Mouse (Mus musculus) left cerebral cortex, adult 18-20 months (tissue): ENCODE measurements around the gene Gm17654. TPM values are rescaled to one million over a fixed set of nuclear protein-coding genes. Genes with fewer than 3 reads are reported as not detected.
"Not testable (repeated sequence)": the region's sequence is repeated elsewhere in the genome, so short reads cannot be mapped to it uniquely, and the experiment has no call there.

Experiments
- DNase-seq, 2 experiments: peaks; one replicate each; pipeline ENCODE4 v3.0.0; 2021 to 2022; ENCODE audit warnings: low spot score in 2 of 2, mixed read lengths in 1 of 2
- long read RNA-seq, 2 experiments: library from polyadenylated mRNA; stranded (forward); transcript quantifications; one replicate each; pipeline ENCODE4 v2.0.0; 2021
- total RNA-seq, 2 experiments: library from RNA; stranded (reverse); gene quantifications; 2 replicates each; pipeline ENCODE4 v1.2.3; 2021

Gm17654 gene
- total RNA-seq = not detected
- long read RNA-seq, experiment 1 = 0 reads
- long read RNA-seq, experiment 2 = 0 reads

DNA sequence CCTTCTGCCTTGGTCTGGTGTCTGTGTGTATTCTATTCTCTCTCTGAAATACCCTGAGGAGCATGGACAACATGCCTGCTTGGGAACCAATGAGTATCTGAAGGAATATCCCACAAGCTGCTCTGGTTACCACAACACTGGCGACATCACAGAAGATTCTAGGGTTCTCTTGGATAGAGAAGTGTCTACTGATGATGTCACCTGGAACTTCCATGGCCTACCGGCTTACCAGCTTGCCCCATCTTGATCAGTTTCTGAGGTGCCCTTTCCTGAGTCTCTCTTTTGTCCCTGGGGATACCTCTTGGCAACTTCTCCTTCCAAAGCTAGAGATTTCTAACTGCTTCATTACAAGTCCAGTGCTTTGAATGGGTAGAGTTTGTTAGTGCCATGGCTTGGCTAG lies at the start of gene Gm17654:
TSS of gene Gm17654 (minus strand) at position 101 of the 400 bp plus-strand sequence.
- not testable (repeated sequence) for DNase-seq

GRCm38 (mm10) chr14:43607913-43608312 lies 29.0 kb upstream of the Gm17654 start, which contains the start of gene Gm10375:
Gene Gm10375 (minus strand): TSS chr14:43608013.
- DNase-seq = not testable (repeated sequence)

DNA sequence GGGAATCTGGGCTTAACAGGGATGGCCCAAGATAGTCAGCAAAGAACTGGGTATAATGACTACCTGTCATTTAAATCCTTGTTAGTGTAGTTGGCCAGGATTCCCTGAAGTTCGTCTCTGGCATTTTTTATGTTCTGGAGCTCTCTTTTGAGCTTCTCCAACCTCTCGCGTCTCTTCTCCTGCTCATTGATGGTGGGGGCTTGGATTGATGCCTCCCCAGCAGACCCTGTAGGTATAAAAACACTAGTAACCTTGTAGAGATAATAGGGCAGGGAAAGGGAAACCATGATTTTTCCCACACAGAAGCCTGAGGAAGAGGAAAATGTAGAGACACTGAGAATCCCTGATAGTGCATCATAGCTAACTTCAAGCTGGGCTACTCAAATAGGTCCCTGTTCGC lies 977 bp downstream of the Gm17654 start:
- not testable (repeated sequence) for DNase-seq

DNA sequence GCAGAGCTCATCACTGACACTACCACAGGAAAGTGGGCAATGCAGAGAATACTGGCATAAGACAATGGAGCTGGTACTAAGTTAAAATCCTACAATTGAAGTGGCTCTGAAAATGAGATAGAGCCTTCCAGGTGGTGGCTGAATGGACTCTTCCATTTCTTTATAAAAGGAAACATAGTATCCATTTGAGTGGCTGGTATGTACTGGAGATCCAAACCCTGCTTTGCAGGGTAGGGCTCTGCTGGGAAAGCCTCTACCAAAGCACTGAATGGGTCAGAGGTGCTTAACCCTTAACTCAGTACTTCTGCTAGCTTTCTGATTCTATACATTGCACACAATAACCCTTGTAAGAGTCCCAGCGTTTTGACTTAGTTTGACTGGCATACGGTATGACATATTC lies 26.7 kb downstream of the Gm17654 start:
- DNase-seq = not testable (repeated sequence)

DNA sequence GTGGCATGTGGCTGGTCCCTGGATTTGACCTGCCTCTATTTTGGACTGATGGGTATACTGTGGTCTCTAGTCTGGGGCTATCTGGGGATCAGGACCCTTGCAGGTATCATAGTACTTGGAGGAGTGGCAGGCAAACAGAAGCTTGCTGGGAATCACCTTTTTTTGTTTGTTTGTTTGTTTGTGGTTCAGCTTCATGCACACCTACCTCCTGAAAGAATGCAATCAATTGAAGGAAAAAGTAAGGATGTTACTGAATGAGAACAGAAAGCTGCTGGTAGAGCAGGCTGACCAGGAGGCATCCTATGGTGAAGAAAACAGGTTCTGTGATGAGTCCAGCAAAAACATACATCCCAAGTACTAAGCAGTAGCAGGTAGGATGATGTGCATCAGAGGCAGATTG lies 32.7 kb downstream of the Gm17654 start:
- DNase-seq = not testable (repeated sequence)

DNA sequence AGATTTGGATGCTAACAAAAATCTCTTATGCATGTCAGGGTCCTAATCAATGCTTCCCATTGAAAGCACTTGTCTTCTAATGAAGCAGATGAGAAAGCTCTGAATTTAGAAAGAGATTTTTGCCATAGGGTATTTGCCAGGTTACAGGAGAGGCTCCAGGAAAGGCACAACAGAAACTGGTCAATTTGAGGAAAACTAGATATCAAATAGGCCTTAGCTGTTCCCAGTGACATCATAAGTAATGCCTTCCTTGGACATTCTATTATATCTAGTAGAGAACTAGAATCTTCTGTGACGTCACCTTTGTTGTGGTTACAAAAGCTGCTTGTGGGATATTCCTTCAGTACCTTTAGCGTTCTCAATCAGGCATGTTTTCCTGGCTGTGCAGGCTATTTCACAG lies 35.7 kb downstream of the Gm17654 start, which contains the start of gene Gm5799:
TSS of gene Gm5799 (plus strand) at position 301 of the 400 bp plus-strand sequence.
- not testable (repeated sequence) for DNase-seq

- not testable (repeated sequence) for DNase-seq
Measured at GRCm38 (mm10) chr14:43538144-43538543, 40.8 kb downstream of the Gm17654 start.

DNA sequence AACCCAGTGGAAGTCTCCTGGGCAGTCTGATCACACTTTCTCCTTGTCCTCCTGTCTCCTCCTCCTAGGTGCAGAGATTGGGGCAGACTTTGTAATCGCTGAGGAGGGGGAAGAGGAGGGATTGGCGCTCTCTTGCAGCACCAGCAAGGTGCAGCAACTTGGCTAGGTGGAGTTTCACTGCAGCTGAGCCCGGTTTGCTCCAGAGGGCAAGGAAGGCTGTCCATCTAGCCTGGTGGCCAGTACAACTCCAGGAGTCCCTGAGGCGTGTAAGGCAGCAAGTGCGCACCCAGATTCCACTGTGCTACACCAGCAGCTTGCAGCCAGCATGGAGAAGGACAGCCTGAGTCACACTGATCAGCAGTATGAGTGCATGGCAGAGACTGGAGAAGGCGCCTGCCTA lies 46.6 kb downstream of the Gm17654 start:
- not testable (repeated sequence) for DNase-seq

GRCm38 (mm10) chr14:43532011-43532383 lies 46.9 kb downstream of the Gm17654 start:
- DNase-seq = not testable (repeated sequence)

GRCm38 (mm10) chr14:43531052-43532010 lies 47.6 kb downstream of the Gm17654 start:
- not testable (repeated sequence) for DNase-seq

Other genes with a start within 250 kb of the Gm17654 start
- under 1 TPM in 1 of 2 experiments, not detected in 1; 0.59 TPM for gene 1700001F09Rik, start 231.3 kb downstream of the Gm17654 start, total RNA-seq
- gene Gm8138, start 162.8 kb downstream of the Gm17654 start, total RNA-seq = not detected
- gene Gm5799, start 35.6 kb downstream of the Gm17654 start, total RNA-seq = under 1 TPM in 1 of 2 experiments, not detected in 1; 0.35 TPM
- gene Gm10375, start 28.9 kb upstream of the Gm17654 start, total RNA-seq = not detected
- gene Gm8165, start 98.1 kb upstream of the Gm17654 start, total RNA-seq = not detected
- 1 to 10 TPM; 1.2 to 1.6 TPM for gene Gm7324, start 118.7 kb upstream of the Gm17654 start, total RNA-seq
- not detected for gene Gm16506, start 148.3 kb upstream of the Gm17654 start, total RNA-seq
- not detected for gene Gm6526, start 168.7 kb upstream of the Gm17654 start, total RNA-seq
- gene Gm8180, start 205.6 kb upstream of the Gm17654 start, total RNA-seq = not detected